Mouse (Mus musculus): Measurements from ENCODE around the gene Olfr648. TPM values are rescaled to one million over a fixed set of nuclear protein-coding genes. Genes with fewer than 3 reads are reported as not detected.

The Olfr648 gene
- polyA plus RNA-seq, 1 experiment from 2014 or later, result 0.20 TPM

Other genes with a start within 250 kb of the Olfr648 start
- not detected in 2 replicates for gene Olfr632, start 249.0 kb downstream of the Olfr648 start, polyA plus RNA-seq (2015; fragmentation: Nextera tagmentation; extraction: Ambion mirVana)
- not detected in 2 replicates for gene Olfr633, start 239.0 kb downstream of the Olfr648 start, polyA plus RNA-seq (2015; fragmentation: Nextera tagmentation; extraction: Ambion mirVana)
- gene Olfr635, start 212.2 kb downstream of the Olfr648 start, polyA plus RNA-seq (2015; fragmentation: Nextera tagmentation; extraction: Ambion mirVana), result not detected in 2 replicates
- not detected in 2 replicates for gene Olfr638, start 184.6 kb downstream of the Olfr648 start, polyA plus RNA-seq (2015; fragmentation: Nextera tagmentation; extraction: Ambion mirVana)
- gene Olfr639, start 166.1 kb downstream of the Olfr648 start, polyA plus RNA-seq (2015; fragmentation: Nextera tagmentation; extraction: Ambion mirVana), result not detected in 2 replicates
- gene Olfr640, start 157.8 kb downstream of the Olfr648 start, polyA plus RNA-seq (2015; fragmentation: Nextera tagmentation; extraction: Ambion mirVana), result not detected in 2 replicates
- not detected in 2 replicates for gene Olfr641, start 147.9 kb downstream of the Olfr648 start, polyA plus RNA-seq (2015; fragmentation: Nextera tagmentation; extraction: Ambion mirVana)
- gene Olfr642, start 130.7 kb downstream of the Olfr648 start, polyA plus RNA-seq (2015; fragmentation: Nextera tagmentation; extraction: Ambion mirVana), result not detected in 2 replicates
- gene 4930516K23Rik, start 121.9 kb downstream of the Olfr648 start, polyA plus RNA-seq (2015; fragmentation: Nextera tagmentation; extraction: Ambion mirVana), result not detected in 2 replicates
- gene Olfr644, start 111.5 kb downstream of the Olfr648 start, polyA plus RNA-seq (2015; fragmentation: Nextera tagmentation; extraction: Ambion mirVana), result not detected in 2 replicates
- not detected in 2 replicates for gene Olfr645, start 97.9 kb downstream of the Olfr648 start, polyA plus RNA-seq (2015; fragmentation: Nextera tagmentation; extraction: Ambion mirVana)
- not detected in 2 replicates for gene Olfr646, start 78.5 kb downstream of the Olfr648 start, polyA plus RNA-seq (2015; fragmentation: Nextera tagmentation; extraction: Ambion mirVana)
- not detected in 2 replicates for gene Ubqln5, start 53.6 kb downstream of the Olfr648 start, polyA plus RNA-seq (2015; fragmentation: Nextera tagmentation; extraction: Ambion mirVana)
- gene Olfr643, start 46.0 kb downstream of the Olfr648 start, polyA plus RNA-seq (2015; fragmentation: Nextera tagmentation; extraction: Ambion mirVana), result not detected in 2 replicates
- gene Ubqln3, start 40.1 kb downstream of the Olfr648 start, polyA plus RNA-seq (2015; fragmentation: Nextera tagmentation; extraction: Ambion mirVana), result not detected in 2 replicates
- not detected in 2 replicates for gene Ubqlnl, start 32.8 kb downstream of the Olfr648 start, polyA plus RNA-seq (2015; fragmentation: Nextera tagmentation; extraction: Ambion mirVana)
- not detected in 2 replicates for gene Olfm5, start 18.6 kb downstream of the Olfr648 start, polyA plus RNA-seq (2015; fragmentation: Nextera tagmentation; extraction: Ambion mirVana)
- gene Olfr649, start 12.6 kb upstream of the Olfr648 start, polyA plus RNA-seq (2015; fragmentation: Nextera tagmentation; extraction: Ambion mirVana), result not detected in 2 replicates
- gene Trim6, start 35.4 kb upstream of the Olfr648 start, polyA plus RNA-seq (2015; fragmentation: Nextera tagmentation; extraction: Ambion mirVana), result 0.78 and 1.2 TPM in 2 replicates
- 2.0 and 2.6 TPM in 2 replicates for gene Trim34a, start 61.1 kb upstream of the Olfr648 start, polyA plus RNA-seq (2015; fragmentation: Nextera tagmentation; extraction: Ambion mirVana)
- gene Trim5, start 104.7 kb upstream of the Olfr648 start, polyA plus RNA-seq (2015; fragmentation: Nextera tagmentation; extraction: Ambion mirVana), result 0.33 and 0.47 TPM in 2 replicates
- 5.1 and 6.3 TPM in 2 replicates for gene Trim12a, start 132.1 kb upstream of the Olfr648 start, polyA plus RNA-seq (2015; fragmentation: Nextera tagmentation; extraction: Ambion mirVana)
- 0.13 TPM in 1 of 2 replicates, not detected in the other for gene Trim34b, start 146.1 kb upstream of the Olfr648 start, polyA plus RNA-seq (2015; fragmentation: Nextera tagmentation; extraction: Ambion mirVana)
- 1.9 and 2.5 TPM in 2 replicates for gene Trim12c, start 170.0 kb upstream of the Olfr648 start, polyA plus RNA-seq (2015; fragmentation: Nextera tagmentation; extraction: Ambion mirVana)
- 0.06 and 0.20 TPM in 2 replicates for gene Trim30b, start 186.5 kb upstream of the Olfr648 start, polyA plus RNA-seq (2015; fragmentation: Nextera tagmentation; extraction: Ambion mirVana)
- 0.31 and 0.34 TPM in 2 replicates for gene Trim30c, start 217.4 kb upstream of the Olfr648 start, polyA plus RNA-seq (2015; fragmentation: Nextera tagmentation; extraction: Ambion mirVana)

All from intestine, embryonic 16.5 days (tissue).